ENCODE assay signal across 8 mouse cellular contexts in the genomic region with DNA sequence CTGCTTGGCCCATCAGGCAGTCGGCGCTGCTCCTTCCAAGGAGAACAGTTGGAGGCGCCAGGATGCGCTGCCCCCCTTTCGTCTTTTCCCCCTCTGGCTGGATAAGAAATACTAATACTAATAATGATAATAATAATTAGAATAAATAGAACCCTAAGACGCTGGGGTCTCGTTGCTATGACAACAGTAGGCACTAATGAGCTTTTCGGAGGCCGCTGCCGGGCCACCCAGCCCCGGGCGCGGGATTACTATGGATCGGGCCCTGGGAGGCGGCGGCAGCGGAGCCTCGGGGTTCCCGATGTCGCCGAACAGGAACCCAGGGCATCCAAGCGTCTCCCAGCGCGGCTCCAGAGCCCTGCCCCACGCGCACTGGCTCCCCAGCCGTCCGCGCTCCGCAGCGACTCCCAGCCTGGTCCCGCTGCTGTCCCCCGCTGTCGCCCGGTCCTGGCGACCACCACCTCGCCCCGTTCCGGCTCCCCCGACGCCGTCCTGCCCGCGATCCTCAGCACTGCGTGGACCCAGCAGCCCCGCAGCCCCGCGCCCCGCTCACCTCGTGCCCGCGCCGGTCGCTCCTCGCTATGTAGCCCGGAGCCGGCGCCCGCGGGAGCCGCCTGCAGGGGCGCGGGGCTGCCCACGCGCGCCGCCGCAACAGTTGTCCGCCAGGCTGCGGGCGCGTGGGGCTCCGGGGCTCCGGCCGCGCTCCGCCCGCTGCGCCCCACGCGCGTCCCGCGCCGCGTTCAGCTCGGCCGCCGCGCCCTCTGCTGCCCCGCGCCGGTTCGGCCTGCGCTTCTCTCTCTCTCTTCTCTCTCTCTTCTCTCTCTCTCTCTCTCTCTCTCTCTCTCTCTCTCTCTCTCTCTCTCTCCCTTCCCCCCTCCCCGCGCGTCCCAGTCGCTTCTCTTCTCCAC. TPM values are rescaled to one million over a fixed set of nuclear protein-coding genes. Genes with fewer than 3 reads are reported as not detected.
A peak's percentile ranks its signal among the peaks of the same experiment; 100 is the strongest.
DNase-seq lines count a peak whose midpoint lies in the region; ATAC-seq and TF ChIP-seq lines count a peak whose summit lies in the region.

No protein-coding gene starts in this region.

- DNase-seq in cerebellum, adult 2 months: no peak
- no peak for DNase-seq in cerebellum, adult 11 months
- DNase-seq in neural tube, embryonic 10.5 days (ENCODE audit: extremely low spot score, low spot score): peak; percentile 52
- DNase-seq in urinary bladder, postnatal 4 days (ENCODE audit: low spot score in 2 of 2): no peak
- DNase-seq in c-Kit-positive CD71-positive TER-119-positive erythroid progenitor cells, embryonic 14.5 days (ENCODE audit: low spot score): no peak

- peaks cover 2% of the 10 kb centered on the region; the same call in 1 of the 2 replicates for H3K27me3 ChIP-seq in cerebellum, adult 2 months (ENCODE audit: control insufficient read depth, insufficient read depth, low read length)
- peaks cover 98% of the 10 kb centered on the region for H3K27me3 ChIP-seq in megakaryocyte, embryonic 14.5 days (replicated peaks)
- H3K27me3 ChIP-seq in intestine, postnatal 0 days (replicated peaks; ENCODE audit: control insufficient read depth, insufficient read depth, low read length): peaks cover 44% of the 10 kb centered on the region

- no peak overlapping the region for H3K27ac ChIP-seq in cerebellum, adult 2 months (ENCODE audit: insufficient read depth, low read length)
- H3K27ac ChIP-seq in intestine, postnatal 0 days (ENCODE audit: low read depth, low read length): no peak overlapping the region

- no peaks in the 10 kb centered on the region for H3K9me3 ChIP-seq in megakaryocyte, embryonic 14.5 days
- H3K9me3 ChIP-seq in intestine, postnatal 0 days (ENCODE audit: control insufficient read depth): no peaks in the 10 kb centered on the region

- peak overlapping the region; percentile 17; the same call in 1 of the 2 replicates for H3K9ac ChIP-seq in intestine, postnatal 0 days (ENCODE audit: low read depth, low read length)

- no peak for ATAC-seq in megakaryocyte, adult 5-6 weeks (ENCODE audit: poor library complexity, severe bottlenecking)
- ATAC-seq in intestine, postnatal 0 days: no peak

- 5% methylated on average over 99 of the region's 99 CpGs for WGBS in cerebellum, adult 2 months
- 1% methylated on average over 92 of the region's 99 CpGs for WGBS in intestine, postnatal 0 days

- H3K4me1 ChIP-seq in cerebellum, adult 2 months (ENCODE audit: control insufficient read depth, insufficient read depth, low read length): peaks cover 7% of the 10 kb centered on the region
- peaks cover 11% of the 10 kb centered on the region for H3K4me1 ChIP-seq in megakaryocyte, embryonic 14.5 days
- no peaks in the 10 kb centered on the region for H3K4me1 ChIP-seq in intestine, postnatal 0 days (replicated peaks; ENCODE audit: control insufficient read depth, insufficient read depth, low read length)

- peak overlapping the region; percentile 70 for H3K4me2 ChIP-seq in intestine, postnatal 0 days (replicated peaks; ENCODE audit: low read depth)

- H3K36me3 ChIP-seq in megakaryocyte, embryonic 14.5 days (replicated peaks; ENCODE audit: low read length): no peaks in the 10 kb centered on the region
- no peaks in the 10 kb centered on the region for H3K36me3 ChIP-seq in intestine, postnatal 0 days (ENCODE audit: control insufficient read depth, insufficient read depth)

- peak overlapping the region; percentile 28 for H3K4me3 ChIP-seq in cerebellum, adult 2 months (replicated peaks; ENCODE audit: insufficient read depth, low read depth, low read length)
- H3K4me3 ChIP-seq in megakaryocyte, embryonic 14.5 days (replicated peaks): peak overlapping the region; percentile 28
- H3K4me3 ChIP-seq in intestine, postnatal 0 days (ENCODE audit: low read depth, low read length): peak overlapping the region; percentile 41

- TF ChIP-seq POLR2A in cerebellum, adult 2 months (IDR thresholded peaks at IDR 0.05; ENCODE audit: borderline replicate concordance, insufficient read depth, low read length): no peak

- no peak for TF ChIP-seq CTCF in cerebellum, adult 2 months (IDR thresholded peaks at IDR 0.05; ENCODE audit: borderline replicate concordance, insufficient read depth, low read depth, low read length)
- TF ChIP-seq CTCF in intestine, postnatal 0 days (IDR thresholded peaks at IDR 0.05; ENCODE audit: low read depth): 0 out of 2 replicates have a peak, but pooled peaks have one; percentile 15

RNA-seq across cellular contexts. Expression of a gene that starts 0.8 kb away (rescaled TPM):
- 12.4 and 13.5 TPM in 2 replicates for polyA plus RNA-seq in cerebellum, adult 2 months (2012; rRNA removed)
- not detected in 2 replicates for polyA plus RNA-seq in megakaryocyte, embryonic 14.5 days (2012; ENCODE audit: insufficient read depth, low replicate concordance)
- not detected in 2 replicates for total RNA-seq in megakaryocyte, adult 5-6 weeks (2015)
- total RNA-seq in megakaryocyte, adult 5-6 weeks (2017): not detected in 2 replicates
- 0.70 and 0.82 TPM in 2 replicates for polyA plus RNA-seq in intestine, postnatal 0 days (2015; fragmentation: Nextera tagmentation; extraction: Ambion mirVana)
